Mouse (Mus musculus): ENCODE data around the gene Bscl2.

DNA sequence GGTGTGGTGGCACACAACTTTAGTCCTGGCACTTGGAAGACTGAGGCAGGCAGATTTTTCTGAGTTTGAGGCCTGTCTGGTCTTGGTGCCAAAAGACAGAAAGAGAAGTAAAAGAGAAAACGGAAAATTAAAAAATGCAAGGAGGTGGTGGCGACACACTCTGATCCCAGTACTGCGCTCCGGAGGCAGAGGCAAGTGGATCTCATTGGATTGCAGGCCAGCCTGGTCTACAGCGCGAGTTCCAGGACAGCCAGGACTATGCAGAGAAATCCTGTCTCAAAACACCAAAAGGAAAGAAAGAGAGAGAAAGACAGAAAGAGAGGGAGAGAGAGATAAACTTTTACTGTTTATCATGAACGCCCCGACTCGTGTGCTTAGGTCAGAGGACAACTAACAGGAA is 33.6 kb downstream of the Bscl2 start:
- TF ChIP-seq TAL1 (IDR thresholded peaks at IDR 0.05; ENCODE audit: low read length) (no peak), GATA1 (IDR thresholded peaks at IDR 0.05; ENCODE audit: low read length) (no peak)

All from erythroblast, embryonic 14.5 days (primary cell).